Mouse (Mus musculus): Measurements from ENCODE around the gene Dyrk1a. TPM values are rescaled to one million over a fixed set of nuclear protein-coding genes. Genes with fewer than 3 reads are reported as not detected.
A peak's percentile ranks its signal among the peaks of the same experiment; 100 is the strongest.

Gene Dyrk1a
- total RNA-seq, 2 experiments from 2014 or later, result 114 to 115 TPM

GRCm38 (mm10) chr16:94624871-94625270 is 55.1 kb downstream of the Dyrk1a start:
- ATAC-seq (replicated peaks; ENCODE audit: low FRiP score, poor library complexity, severe bottlenecking), result no peak

DNA sequence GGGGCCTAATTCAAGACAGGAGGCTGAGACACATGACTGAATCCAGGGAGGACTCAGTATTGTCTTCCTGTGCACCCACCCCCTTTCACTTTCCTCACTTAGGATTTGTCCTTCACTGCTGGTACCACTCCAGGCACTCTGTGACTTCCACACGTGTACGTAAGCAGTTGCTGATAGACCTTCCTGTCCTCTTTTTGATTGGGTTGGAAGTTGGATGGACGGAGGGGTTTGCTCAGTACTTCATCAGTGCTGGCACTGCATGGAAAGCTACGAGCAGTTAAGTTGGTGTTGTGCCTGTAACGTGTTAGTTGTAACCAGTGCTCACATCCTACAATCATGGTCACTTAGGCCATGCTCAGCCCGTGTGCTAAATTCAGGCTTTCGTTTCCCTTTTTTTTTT is 55.8 kb downstream of the Dyrk1a start:
- ATAC-seq (replicated peaks; ENCODE audit: low FRiP score, poor library complexity, severe bottlenecking), result no peak

GRCm38 (mm10) chr16:94627736-94628135 is 57.9 kb downstream of the Dyrk1a start:
- ATAC-seq (replicated peaks; ENCODE audit: low FRiP score, poor library complexity, severe bottlenecking), result no peak

DNA sequence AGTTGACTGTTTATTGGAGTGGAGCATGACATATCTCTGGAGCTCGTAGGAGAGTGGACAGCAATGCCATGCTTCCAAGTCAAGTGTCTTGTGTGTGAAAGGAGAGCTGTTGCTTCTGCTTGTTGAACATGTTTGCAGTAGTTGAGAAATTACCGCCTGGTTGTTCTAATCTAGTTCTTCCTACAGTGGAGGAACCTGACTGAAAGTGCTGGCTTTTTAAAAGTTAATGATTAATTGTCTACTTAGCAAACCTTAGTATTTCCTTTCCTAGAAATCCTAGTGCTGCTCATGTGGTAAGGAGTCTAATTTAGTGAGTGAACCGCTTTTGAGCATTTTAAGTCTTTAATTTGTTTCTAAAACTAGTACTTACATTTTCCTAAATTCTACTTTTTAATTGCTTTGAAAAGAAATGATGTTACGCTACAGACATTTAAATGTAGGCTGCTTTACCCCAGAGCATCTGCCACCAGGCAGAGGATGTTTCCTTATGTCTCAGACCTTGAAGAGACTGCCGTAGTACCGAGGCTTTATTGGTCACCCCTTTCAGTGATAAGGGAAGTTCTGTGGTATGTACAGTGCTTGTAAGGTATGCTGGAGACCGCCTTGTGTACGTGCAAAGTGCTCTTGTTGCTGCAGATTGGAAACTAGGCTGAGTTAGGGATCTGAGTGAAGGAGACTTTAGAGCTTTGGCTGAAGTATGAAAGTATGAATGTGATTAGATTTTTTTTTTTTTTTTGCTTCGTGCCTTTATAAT is 59.3 kb downstream of the Dyrk1a start:
- no peak for ATAC-seq (replicated peaks; ENCODE audit: low FRiP score, poor library complexity, severe bottlenecking)

DNA sequence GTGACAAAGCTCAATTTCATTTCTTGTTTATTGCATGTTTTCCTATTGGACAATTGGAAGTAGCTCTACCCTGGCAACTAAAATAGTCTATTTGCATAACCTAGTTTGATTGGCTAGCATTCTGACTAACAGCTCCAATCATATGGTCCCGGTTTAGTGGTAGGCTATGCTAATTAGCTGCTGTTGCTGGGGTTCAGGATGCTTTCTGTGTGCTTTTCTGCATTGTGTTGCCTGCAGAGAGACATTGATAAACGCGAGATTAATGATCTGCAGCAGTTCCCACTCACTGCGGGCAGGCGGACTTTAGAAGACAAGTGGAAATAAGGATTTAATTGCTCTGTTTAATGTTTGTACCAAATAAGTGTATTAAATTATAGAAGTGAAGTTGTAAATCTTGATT is 62.2 kb downstream of the Dyrk1a start:
- ATAC-seq (replicated peaks; ENCODE audit: low FRiP score, poor library complexity, severe bottlenecking), result peak; percentile 83

DNA sequence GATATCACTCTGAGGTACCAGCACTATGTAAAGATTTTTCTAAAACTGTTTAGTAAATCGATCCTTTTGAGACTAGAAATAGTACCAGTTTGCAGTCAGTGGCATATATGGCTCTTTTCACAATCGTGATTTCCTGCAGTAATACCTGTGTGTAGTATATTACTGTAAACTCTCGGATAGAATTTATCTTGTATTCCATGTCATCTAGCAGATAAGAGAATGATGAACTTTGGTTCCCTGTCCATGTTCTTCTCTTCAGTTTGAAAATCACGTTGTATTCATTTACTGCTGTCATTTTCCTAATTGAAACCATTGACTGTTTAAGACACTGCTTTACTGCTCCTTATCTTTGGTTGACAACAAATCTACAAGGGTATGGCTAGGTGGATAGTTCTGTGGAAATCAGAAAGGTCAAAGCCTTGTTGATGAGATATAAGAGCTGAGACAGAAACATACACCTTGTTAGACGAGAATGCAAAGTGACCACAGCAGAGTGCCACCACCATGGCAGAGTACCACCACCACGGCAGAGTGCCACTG is 62.7 kb downstream of the Dyrk1a start:
- ATAC-seq (replicated peaks; ENCODE audit: low FRiP score, poor library complexity, severe bottlenecking), result no peak

DNA sequence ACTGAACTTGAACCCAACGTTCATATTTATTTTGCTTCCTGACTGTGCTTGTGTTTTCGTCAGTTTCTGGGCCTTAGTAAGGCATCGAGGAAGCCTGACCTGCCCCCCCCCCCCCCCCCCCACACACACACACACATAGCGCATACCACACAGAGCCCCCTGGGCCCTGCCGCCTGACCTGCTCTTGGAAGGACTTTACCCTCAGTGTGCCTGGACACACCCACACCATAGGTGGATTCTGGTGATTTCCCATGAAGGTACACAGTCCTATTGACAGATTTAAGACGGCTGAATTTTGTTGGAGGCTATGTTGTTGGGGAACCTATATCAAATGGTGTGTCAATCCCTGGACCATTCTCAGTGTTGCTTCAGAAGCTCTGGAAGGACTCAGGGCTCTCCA is 63.2 kb downstream of the Dyrk1a start:
- no peak for ATAC-seq (replicated peaks; ENCODE audit: low FRiP score, poor library complexity, severe bottlenecking)

- ATAC-seq (replicated peaks; ENCODE audit: low FRiP score, poor library complexity, severe bottlenecking), result no peak
Observed at GRCm38 (mm10) chr16:94637423-94637822, 67.6 kb downstream of the Dyrk1a start.

DNA sequence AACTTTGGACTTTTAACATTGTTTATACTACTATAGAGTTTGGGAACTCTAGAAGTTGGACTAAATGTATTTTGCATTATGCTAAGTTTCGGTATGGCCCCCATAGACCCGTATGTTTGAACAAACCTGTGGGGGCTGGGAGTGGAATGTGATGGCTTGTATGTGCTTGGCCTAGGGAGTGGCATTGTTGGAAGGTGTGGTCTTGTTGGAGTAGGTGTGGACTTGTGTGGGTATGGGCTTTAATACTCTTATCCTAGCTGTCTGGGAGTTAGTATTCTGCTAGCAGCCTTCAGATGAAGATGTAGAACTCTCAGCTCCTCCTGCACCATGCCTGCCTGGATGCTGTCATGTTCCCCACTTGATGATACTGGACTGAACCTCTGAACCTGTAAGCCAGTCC is 72.0 kb downstream of the Dyrk1a start:
- 0 out of 2 replicates have a peak, but pooled peaks have one; percentile 51 for ATAC-seq (replicated peaks; ENCODE audit: low FRiP score, poor library complexity, severe bottlenecking)

GRCm38 (mm10) chr16:94647153-94647552 is 77.3 kb downstream of the Dyrk1a start:
- ATAC-seq (replicated peaks; ENCODE audit: low FRiP score, poor library complexity, severe bottlenecking), result no peak

DNA sequence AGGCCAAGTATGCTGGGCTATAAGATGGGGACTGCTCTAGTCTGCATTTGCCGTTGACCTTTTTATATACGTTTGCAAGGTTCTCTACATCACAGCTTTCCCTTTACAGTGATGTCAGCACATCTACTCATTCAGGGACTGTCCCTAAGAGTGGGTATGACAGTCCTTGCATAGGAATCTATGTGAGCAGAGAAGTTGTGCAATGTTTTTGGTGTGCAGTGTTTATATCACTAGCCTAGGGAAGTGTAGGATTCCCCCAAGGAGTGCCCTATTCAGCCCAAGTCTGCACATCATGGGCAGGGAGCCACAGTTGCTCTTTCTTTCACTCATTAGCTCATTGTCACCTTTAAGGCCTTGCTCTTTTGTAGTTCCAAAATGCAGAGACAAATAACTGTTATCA is 78.1 kb downstream of the Dyrk1a start:
- no peak for ATAC-seq (replicated peaks; ENCODE audit: low FRiP score, poor library complexity, severe bottlenecking)

DNA sequence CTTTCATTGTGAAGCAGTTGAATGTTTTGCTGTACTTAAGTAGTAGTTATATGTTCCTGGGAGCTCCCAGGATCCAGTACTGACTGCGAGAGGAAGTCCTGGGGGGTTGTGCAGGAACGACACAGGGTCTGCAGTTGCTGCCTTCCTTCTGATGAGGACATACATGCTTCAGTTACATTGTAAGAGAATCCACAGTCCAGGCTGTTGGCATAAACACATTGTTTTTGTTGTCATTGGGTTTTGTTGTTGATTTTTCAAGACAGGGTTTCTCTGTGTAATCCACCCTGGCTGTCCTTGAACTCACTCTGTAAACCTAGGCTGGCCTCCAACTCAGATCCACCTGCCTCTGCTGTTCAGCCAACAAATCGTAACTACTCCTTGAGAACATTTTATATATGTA is 80.1 kb downstream of the Dyrk1a start:
- ATAC-seq (replicated peaks; ENCODE audit: low FRiP score, poor library complexity, severe bottlenecking), result no peak

DNA sequence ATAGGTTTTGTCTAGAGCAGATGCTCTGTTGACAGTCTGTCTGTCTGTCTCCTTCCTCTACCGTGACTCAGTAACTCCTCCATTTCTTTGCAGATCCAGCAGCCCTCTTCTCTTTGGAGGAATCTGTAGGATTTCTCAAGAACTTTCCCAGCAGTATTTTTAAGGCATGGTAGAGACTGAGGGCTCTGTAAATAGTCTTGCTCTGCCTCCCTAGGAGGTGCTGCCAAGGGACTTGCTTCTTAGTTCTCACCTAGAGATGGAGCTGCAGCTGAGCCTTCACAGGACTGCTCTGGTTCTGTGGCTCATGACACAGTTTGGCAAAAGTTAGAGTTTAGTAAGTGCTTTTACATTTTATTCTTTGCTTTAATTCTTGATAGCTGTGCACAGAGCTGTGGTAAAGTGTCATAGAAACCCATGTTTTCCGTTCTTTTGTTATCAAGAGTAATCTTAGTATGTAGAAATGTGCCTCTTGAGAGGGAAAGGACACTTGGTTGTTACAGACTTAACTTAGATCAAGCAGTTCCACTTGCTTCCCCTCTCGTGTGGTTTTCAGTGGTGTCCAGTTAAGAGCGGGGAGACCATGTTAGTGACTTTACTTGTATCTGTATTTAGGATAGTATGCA is 82.4 kb downstream of the Dyrk1a start:
- no peak for ATAC-seq (replicated peaks; ENCODE audit: low FRiP score, poor library complexity, severe bottlenecking)

- ATAC-seq (replicated peaks; ENCODE audit: low FRiP score, poor library complexity, severe bottlenecking), result no peak
Observed at GRCm38 (mm10) chr16:94655083-94655482, 85.3 kb downstream of the Dyrk1a start.

GRCm38 (mm10) chr16:94656891-94657290 is 87.1 kb downstream of the Dyrk1a start:
- ATAC-seq (replicated peaks; ENCODE audit: low FRiP score, poor library complexity, severe bottlenecking), result no peak

GRCm38 (mm10) chr16:94659394-94659793 is 89.6 kb downstream of the Dyrk1a start:
- ATAC-seq (replicated peaks; ENCODE audit: low FRiP score, poor library complexity, severe bottlenecking), result no peak

DNA sequence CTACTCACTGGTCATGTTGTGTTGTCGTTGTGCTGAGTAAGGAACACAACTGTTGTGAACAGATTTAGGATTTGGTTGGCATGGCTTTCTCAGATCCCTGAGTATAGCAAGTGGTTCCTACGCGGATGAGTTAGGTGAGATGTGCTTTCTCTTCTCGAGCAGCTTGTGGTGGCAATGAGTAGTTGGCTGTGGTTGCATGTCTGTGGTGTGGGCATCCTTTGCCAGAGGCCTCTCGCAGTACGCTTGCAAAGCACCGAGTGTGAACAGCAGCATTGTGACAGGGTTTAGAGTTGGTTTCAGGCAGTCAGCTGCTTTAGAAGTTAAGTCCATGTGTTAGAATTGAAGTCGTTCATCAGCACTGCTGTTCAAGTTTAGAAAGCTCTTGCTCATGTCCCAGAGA is 90.4 kb downstream of the Dyrk1a start:
- no peak for ATAC-seq (replicated peaks; ENCODE audit: low FRiP score, poor library complexity, severe bottlenecking)

DNA sequence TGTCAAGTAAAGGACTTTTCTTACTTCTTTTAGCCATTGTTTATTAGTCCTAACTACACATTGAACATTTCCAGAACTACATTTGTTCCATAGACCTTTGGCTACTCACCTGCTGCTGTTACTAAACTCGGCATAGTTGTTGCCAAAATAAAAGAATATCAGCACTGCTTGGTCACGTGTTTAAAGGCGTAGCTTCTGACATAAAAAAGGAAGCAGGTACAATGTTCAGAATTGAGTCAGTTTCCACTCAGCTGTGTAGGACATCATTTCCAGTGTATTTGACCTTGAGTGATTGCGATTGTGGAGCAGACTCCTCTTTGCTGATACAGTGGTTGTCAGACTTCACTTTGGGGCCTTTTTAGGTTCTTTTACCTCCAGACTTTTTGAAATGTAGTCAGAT is 97.7 kb downstream of the Dyrk1a start:
- ATAC-seq (replicated peaks; ENCODE audit: low FRiP score, poor library complexity, severe bottlenecking), result no peak

DNA sequence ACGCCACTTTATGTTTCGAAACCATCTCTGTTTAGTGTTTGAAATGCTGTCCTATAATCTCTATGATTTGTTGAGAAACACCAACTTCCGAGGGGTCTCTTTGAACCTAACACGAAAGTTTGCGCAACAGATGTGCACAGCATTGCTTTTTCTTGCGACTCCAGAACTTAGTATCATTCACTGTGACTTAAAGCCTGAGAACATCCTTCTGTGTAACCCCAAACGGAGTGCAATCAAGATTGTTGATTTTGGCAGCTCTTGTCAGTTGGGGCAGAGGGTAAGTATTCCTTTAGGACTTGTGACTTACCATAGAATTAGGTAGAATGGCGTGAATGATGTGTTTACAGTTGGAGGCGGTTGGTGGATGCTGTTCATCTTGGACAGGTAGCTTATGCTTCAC is 101.5 kb downstream of the Dyrk1a start:
- ATAC-seq (replicated peaks; ENCODE audit: low FRiP score, poor library complexity, severe bottlenecking), result no peak

- ATAC-seq (replicated peaks; ENCODE audit: low FRiP score, poor library complexity, severe bottlenecking), result no peak
Observed at GRCm38 (mm10) chr16:94680924-94681323, 111.1 kb downstream of the Dyrk1a start.

DNA sequence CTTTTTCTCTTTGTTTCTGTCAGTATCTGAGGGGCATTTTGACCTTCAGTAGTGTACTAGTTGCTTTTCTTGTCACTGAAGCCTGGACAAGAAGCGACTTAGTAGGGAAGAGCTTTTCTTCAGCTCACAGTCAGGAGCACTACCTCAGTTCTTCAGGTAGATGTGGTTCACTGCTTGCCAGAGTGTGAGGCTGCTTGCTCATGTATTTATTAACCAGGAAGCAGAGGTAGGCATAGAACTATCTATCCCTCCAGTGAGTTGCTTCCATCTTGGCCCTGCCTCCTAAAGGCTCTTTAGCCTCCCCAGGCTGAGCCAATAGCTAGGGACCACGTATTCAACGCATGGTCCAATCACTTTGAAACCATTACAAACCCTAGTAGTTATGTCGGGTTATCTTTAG is 112.0 kb downstream of the Dyrk1a start:
- ATAC-seq (replicated peaks; ENCODE audit: low FRiP score, poor library complexity, severe bottlenecking), result no peak
